ENCODE assay signal across 31 mouse cellular contexts in genomic region chr12:112108696-112109445, GRCm38 (mm10). TPM values are rescaled to one million over a fixed set of nuclear protein-coding genes. Genes with fewer than 3 reads are reported as not detected.
DNase-seq lines count a peak whose midpoint lies in the region; ATAC-seq and TF ChIP-seq lines count a peak whose summit lies in the region.
"Had no signal": no experiment of that assay in that cellular context is flagged by ENCODE, and none has a peak within 500 bp of the region (broad histone marks: within the 10 kb centered on the region; RNA-seq: fewer than 3 reads in every experiment).

No protein-coding gene starts in this region.

- H3K36me3 ChIP-seq in liver, embryonic 15.5 days (replicated peaks): no peaks in the 10 kb centered on the region
- H3K36me3 ChIP-seq in liver, embryonic 11.5 days (ENCODE audit: control insufficient read depth, insufficient read depth, low read length): no peaks in the 10 kb centered on the region
- no peaks in the 10 kb centered on the region for H3K36me3 ChIP-seq in intestine, postnatal 0 days (ENCODE audit: control insufficient read depth, insufficient read depth)
- H3K36me3 ChIP-seq in heart, embryonic 10.5 days: no peaks in the 10 kb centered on the region
- H3K36me3 ChIP-seq: hindbrain, embryonic 10.5 days; hindbrain, embryonic 15.5 days; limb, embryonic 12.5 days had no signal

- TF ChIP-seq CTCF in intestine, postnatal 0 days (IDR thresholded peaks at IDR 0.05; ENCODE audit: low read depth): no peak

- H3K27me3 ChIP-seq in liver, embryonic 15.5 days: peaks cover 22% of the 10 kb centered on the region
- H3K27me3 ChIP-seq in liver, embryonic 11.5 days (replicated peaks; ENCODE audit: control insufficient read depth, insufficient read depth, low read length): peaks cover 15% of the 10 kb centered on the region; the same call in 1 of the 2 replicates
- H3K27me3 ChIP-seq in intestine, postnatal 0 days (replicated peaks; ENCODE audit: control insufficient read depth, insufficient read depth, low read length): no peaks in the 10 kb centered on the region
- peaks cover 74% of the 10 kb centered on the region for H3K27me3 ChIP-seq in heart, embryonic 10.5 days (ENCODE audit: insufficient read depth, poor library complexity, severe bottlenecking)

- H3K4me3 ChIP-seq in liver, embryonic 15.5 days (replicated peaks): no peak overlapping the region
- no peak overlapping the region for H3K4me3 ChIP-seq in liver, embryonic 11.5 days (ENCODE audit: low read depth, low read length)
- no peak overlapping the region for H3K4me3 ChIP-seq in intestine, postnatal 0 days (ENCODE audit: low read depth, low read length)
- H3K4me3 ChIP-seq in heart, embryonic 10.5 days: no peak overlapping the region
- H3K4me3 ChIP-seq: erythroblast, embryonic 14.5 days; hindbrain, embryonic 10.5 days; hindbrain, embryonic 15.5 days; left cerebral cortex, adult 2 months; limb, embryonic 12.5 days had no signal

- no peak overlapping the region for H3K27ac ChIP-seq in liver, embryonic 15.5 days (replicated peaks)
- H3K27ac ChIP-seq in liver, embryonic 11.5 days (ENCODE audit: low read depth, low read length): no peak overlapping the region
- peak overlapping the region; percentile 78 for H3K27ac ChIP-seq in intestine, postnatal 0 days (ENCODE audit: low read depth, low read length)
- no peak overlapping the region for H3K27ac ChIP-seq in heart, embryonic 10.5 days
- H3K27ac ChIP-seq: hindbrain, embryonic 10.5 days; hindbrain, embryonic 15.5 days; left cerebral cortex, adult 2 months; limb, embryonic 12.5 days; liver, embryonic 14.5 days; macrophage had no signal

- H3K9ac ChIP-seq in liver, embryonic 15.5 days: no peak overlapping the region
- H3K9ac ChIP-seq in liver, embryonic 11.5 days (ENCODE audit: low read depth, low read length): no peak overlapping the region
- H3K9ac ChIP-seq in intestine, postnatal 0 days (ENCODE audit: low read depth, low read length): no peak overlapping the region
- H3K9ac ChIP-seq: forebrain, postnatal 0 days; hindbrain, embryonic 15.5 days; limb, embryonic 12.5 days; liver, embryonic 14.5 days had no signal

- no peak overlapping the region for H3K4me2 ChIP-seq in liver, embryonic 15.5 days
- no peak overlapping the region for H3K4me2 ChIP-seq in liver, embryonic 11.5 days
- peak overlapping the region; percentile 66 for H3K4me2 ChIP-seq in intestine, postnatal 0 days (replicated peaks; ENCODE audit: low read depth)
- H3K4me2 ChIP-seq: hindbrain, embryonic 15.5 days; limb, embryonic 12.5 days had no signal

- H3K9me3 ChIP-seq in liver, embryonic 15.5 days (replicated peaks): no peaks in the 10 kb centered on the region
- H3K9me3 ChIP-seq in liver, embryonic 11.5 days (ENCODE audit: control insufficient read depth, low read length): no peaks in the 10 kb centered on the region
- no peaks in the 10 kb centered on the region for H3K9me3 ChIP-seq in intestine, postnatal 0 days (ENCODE audit: control insufficient read depth)
- H3K9me3 ChIP-seq in heart, embryonic 10.5 days: no peaks in the 10 kb centered on the region
- H3K9me3 ChIP-seq: hindbrain, embryonic 10.5 days; hindbrain, embryonic 15.5 days; limb, embryonic 12.5 days had no signal

- peak; percentile 35 for DNase-seq in adrenal gland, postnatal 14 days
- no peak for DNase-seq in adrenal gland, adult 2 months
- DNase-seq in liver, embryonic 11.5 days (ENCODE audit: low spot score): no peak
- DNase-seq in kidney, postnatal 25 days: peak; percentile 74 to 89
- no peak for DNase-seq in testis, postnatal 10 days (ENCODE audit: low spot score)
- DNase-seq in heart, embryonic 10.5 days (ENCODE audit: low spot score): no peak
- DNase-seq: adrenal gland, postnatal 10 days; cerebellum, adult 18-20 months; cerebellum, postnatal 14 days; forebrain, postnatal 0 days; gastrocnemius, postnatal 10 days; heart, postnatal 14 days; midbrain, embryonic 14.5 days; spleen, adult 18-20 months; thymus, adult 18-20 months; thymus, postnatal 25 days had no signal

- 67% methylated on average over 11 of the region's 11 CpGs for WGBS in liver, embryonic 15.5 days (ENCODE audit: insufficient replicate concordance)
- 74% methylated on average over 11 of the region's 11 CpGs for WGBS in liver, embryonic 11.5 days
- WGBS in intestine, postnatal 0 days: 55% methylated on average over 11 of the region's 11 CpGs
- WGBS in heart, embryonic 10.5 days: 77% methylated on average over 11 of the region's 11 CpGs

- H3K4me1 ChIP-seq in liver, embryonic 15.5 days (replicated peaks): no peaks in the 10 kb centered on the region
- H3K4me1 ChIP-seq in liver, embryonic 11.5 days (replicated peaks; ENCODE audit: control insufficient read depth, insufficient read depth, low read length): 0 out of 2 replicates have a peak, but pooled peaks cover 3% of the 10 kb centered on the region
- 0 out of 2 replicates have a peak, but pooled peaks cover 3% of the 10 kb centered on the region for H3K4me1 ChIP-seq in intestine, postnatal 0 days (replicated peaks; ENCODE audit: control insufficient read depth, insufficient read depth, low read length)
- H3K4me1 ChIP-seq in heart, embryonic 10.5 days: peaks cover 21% of the 10 kb centered on the region
- H3K4me1 ChIP-seq: hindbrain, embryonic 15.5 days had no signal

- 0 out of 2 replicates have a peak, but pooled peaks have one; percentile 15 for ATAC-seq in liver, embryonic 15.5 days (ENCODE audit: insufficient read depth)
- ATAC-seq in liver, embryonic 11.5 days (replicated peaks; ENCODE audit: low FRiP score): no peak
- ATAC-seq in intestine, postnatal 0 days: peak; percentile 52
- ATAC-seq: activated CD4-positive, CD25-positive, alpha-beta regulatory T cell, adult 4 months; forebrain, postnatal 0 days; inflammation-experienced regulatory T-cells, adult 6 months; lung, postnatal 0 days had no signal

RNA-seq across cellular contexts. Expression of gene Aspg, which starts 2.4 kb away (rescaled TPM):
- total RNA-seq in adrenal gland, postnatal 14 days (2021): 40.1 and 40.8 TPM in 2 replicates
- 10 to 100 TPM; 23.2 to 24.5 TPM for total RNA-seq in adrenal gland, adult 2 months (2021)
- 27.0 and 52.0 TPM in 2 replicates for polyA plus RNA-seq in adrenal gland, adult 2 months (2012; rRNA removed)
- polyA plus RNA-seq in liver, embryonic 15.5 days (2015; fragmentation: Nextera tagmentation; extraction: Ambion mirVana): 0.28 and 0.36 TPM in 2 replicates
- polyA plus RNA-seq in liver, embryonic 11.5 days (2014; fragmentation: Nextera tagmentation; extraction: Ambion mirVana): 0.38 and 0.73 TPM in 2 replicates
- polyA plus RNA-seq in intestine, postnatal 0 days (2015; fragmentation: Nextera tagmentation; extraction: Ambion mirVana): 14.3 and 14.4 TPM in 2 replicates
- polyA plus RNA-seq in heart, embryonic 10.5 days (2016; fragmentation: Nextera tagmentation; extraction: Ambion mirVana): 1.5 and 1.7 TPM in 2 replicates
- total RNA-seq: CH12.LX; monocyte, adult 5-6 weeks had no signal
- polyA plus RNA-seq: activated CD4-positive, CD25-positive, alpha-beta regulatory T cell, adult 4 months; erythroblast, embryonic 14.5 days; inflammation-experienced regulatory T-cells, adult 6 months; macrophage; midbrain, embryonic 14.5 days had no signal

RNA-seq across cellular contexts. Expression of gene Kif26a, which starts 37.1 kb away (rescaled TPM):
- 12.8 and 15.4 TPM in 2 replicates for total RNA-seq in adrenal gland, postnatal 14 days (2021)
- 1 to 10 TPM; 6.1 to 9.5 TPM for total RNA-seq in adrenal gland, adult 2 months (2021)
- 11.8 and 17.0 TPM in 2 replicates for polyA plus RNA-seq in adrenal gland, adult 2 months (2012; rRNA removed)
- 0.10 and 0.22 TPM in 2 replicates for polyA plus RNA-seq in liver, embryonic 15.5 days (2015; fragmentation: Nextera tagmentation; extraction: Ambion mirVana)
- 0.52 and 0.59 TPM in 2 replicates for polyA plus RNA-seq in liver, embryonic 11.5 days (2014; fragmentation: Nextera tagmentation; extraction: Ambion mirVana)
- 0.89 and 1.1 TPM in 2 replicates for polyA plus RNA-seq in intestine, postnatal 0 days (2015; fragmentation: Nextera tagmentation; extraction: Ambion mirVana)
- 1.0 and 2.1 TPM in 2 replicates for polyA plus RNA-seq in heart, embryonic 10.5 days (2016; fragmentation: Nextera tagmentation; extraction: Ambion mirVana)
- total RNA-seq: CH12.LX; monocyte, adult 5-6 weeks had no signal
- polyA plus RNA-seq: activated CD4-positive, CD25-positive, alpha-beta regulatory T cell, adult 4 months; C2C12; erythroblast, embryonic 14.5 days; inflammation-experienced regulatory T-cells, adult 6 months; macrophage had no signal

Comparison
In these comparisons a context has a peak if more than half of its experiments do, and no peak if none do; other contexts are left out.
1. DNase-seq: peak in adrenal gland, postnatal 14 days (single experiment) and kidney, postnatal 25 days (2 of 2); none in adrenal gland, adult 2 months (single experiment), liver, embryonic 11.5 days (single experiment), testis, postnatal 10 days (single experiment) and heart, embryonic 10.5 days (single experiment).